Mouse (Mus musculus) T-helper 2 cell (primary cell): ENCODE data around the gene Slc46a1.

ENCODE experiments used
- in situ Hi-C: fragments of 300-600 bp; cut with MboI, MseI; formaldehyde crosslinking; loops from one replicate; pipeline ENCODE4 v1.15.1; 2025; ENCODE audit warnings: high pct_unique_total_duplicates

Gene Slc46a1

DNA sequence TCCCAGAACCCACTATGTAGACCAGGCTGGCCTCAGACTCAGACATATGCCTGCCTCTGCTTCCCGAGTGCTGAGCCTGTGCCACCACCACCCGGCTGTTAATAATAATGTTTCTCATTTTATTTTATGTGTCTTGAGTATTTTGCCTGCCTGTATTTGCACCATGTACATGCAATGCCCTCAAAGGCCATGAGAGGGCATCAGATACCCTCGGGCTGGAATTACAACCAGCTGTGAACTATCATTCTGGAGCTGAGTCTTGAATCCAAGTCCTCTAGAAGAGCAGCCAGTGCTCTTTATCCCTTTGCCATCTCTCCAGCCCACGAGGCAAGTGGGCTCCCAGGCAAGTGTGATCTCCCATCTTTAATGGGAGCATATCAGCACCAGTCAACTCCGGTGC lies 10.2 kb upstream of the Slc46a1 start:
- in situ Hi-C loops: no loop called here

DNA sequence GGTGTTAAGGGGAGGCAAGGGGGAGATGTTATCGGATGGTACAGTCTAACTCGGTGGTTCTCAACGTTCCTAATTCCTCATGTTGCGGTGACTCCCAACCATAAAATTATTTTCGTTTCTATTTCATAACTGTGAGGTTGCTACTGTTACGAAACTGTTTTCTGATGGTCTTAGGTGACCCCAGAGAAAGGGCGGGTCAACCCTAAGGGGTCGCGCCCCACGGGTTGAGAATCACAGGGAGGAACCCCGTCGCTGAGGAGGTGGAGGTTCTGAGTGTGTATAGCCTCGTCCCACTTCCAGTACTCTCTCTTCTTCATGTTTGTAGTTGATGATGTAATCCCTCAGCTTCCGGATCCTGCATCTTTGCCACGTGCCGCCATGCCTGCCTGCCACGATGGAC lies 6.8 kb upstream of the Slc46a1 start:
- in situ Hi-C loops: no loop called here

DNA sequence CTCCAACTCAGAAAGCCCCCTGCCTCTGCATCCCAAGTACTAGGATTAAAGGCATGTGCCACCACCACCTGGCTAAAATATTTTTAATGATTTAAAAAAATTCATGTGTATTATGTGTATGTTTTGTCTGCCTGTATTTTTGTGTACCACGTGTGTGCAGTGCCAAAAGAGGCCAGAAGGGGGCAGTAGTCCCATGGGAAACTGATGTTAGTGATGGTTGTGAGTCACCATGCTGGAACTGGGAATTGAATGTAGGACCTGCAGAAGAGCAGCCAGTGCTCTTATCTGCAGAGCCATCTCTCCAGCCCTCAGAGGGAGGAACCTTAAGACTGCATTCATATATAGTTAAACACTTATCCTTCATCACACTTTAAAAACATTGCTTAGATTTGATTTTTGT lies 3.6 kb upstream of the Slc46a1 start:
- in situ Hi-C loops: no loop called here

DNA sequence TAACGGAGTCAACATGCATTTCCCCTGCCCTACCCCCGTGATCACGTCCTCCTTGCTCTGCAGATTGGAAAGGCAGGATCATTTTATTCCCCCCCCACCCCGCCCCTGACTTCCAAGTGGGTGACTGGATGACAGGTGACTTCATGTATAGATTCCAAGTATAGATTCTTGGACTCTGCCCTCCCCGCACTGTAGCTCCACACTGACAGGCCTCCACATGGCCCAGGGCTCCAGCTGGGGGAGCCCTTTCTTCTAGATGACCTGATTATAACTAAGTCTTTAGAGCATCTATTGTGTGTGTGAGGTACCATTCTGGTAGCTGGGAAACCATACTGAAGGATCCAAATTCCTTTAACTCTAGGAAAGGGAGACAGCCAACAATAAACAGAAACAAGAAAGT lies 2.8 kb upstream of the Slc46a1 start:
- in situ Hi-C loops: no loop called here

DNA sequence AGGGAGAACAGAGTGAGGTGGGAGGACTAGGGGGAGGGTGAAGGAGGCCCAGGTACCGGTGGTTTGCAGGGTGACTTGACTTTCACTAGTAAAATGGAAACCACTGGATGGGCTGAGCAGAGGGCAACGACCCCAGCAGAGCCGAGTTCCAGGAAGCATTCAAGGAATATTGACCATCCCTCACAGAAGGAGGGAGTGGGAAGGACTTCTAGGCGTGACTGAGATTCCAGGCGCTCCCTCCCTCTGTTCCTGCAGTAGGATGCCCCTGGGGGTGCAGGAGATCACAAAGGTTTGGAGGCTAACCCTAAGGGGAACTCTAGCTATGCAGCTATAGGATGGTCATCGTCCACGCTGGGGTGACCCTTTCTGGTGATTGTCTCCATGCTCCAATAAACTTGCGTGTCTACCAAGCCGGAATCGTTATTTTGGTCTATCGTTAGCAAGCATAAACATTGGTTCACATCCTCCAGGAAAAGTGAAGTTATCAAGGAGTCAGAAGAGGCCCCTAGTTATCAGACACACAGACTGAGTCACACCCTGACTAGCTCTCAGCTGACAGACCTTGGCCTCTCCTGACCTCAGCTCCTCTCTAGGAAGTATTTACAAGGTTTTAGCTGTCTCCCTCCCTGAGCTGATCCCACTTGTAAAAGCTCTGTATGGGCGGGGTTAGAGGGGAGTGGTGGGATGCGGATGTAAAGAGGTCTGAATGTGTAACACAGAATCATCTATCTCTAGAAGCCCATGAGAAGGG lies 2.0 kb upstream of the Slc46a1 start:
- in situ Hi-C loops: no loop called here

DNA sequence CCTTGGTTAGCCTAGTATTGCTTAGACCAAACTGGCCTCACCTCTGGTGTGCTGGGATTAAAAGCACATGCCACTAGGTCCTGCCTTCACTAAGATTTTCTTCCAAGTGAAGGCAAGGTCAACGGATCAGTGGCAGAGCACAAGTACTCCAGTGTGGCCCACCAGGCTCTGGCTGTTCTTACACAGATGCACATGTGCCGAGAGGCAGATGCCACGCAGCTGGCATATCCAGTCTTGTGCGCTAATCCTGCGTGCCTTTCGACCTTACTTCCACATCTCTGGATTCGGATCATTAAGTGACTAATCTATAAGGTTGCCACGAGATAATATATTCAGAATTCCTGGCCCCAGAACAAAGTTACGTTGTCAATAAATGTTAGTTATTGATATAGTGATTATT lies 381 bp upstream of the Slc46a1 start:
- in situ Hi-C loops: no loop called here

DNA sequence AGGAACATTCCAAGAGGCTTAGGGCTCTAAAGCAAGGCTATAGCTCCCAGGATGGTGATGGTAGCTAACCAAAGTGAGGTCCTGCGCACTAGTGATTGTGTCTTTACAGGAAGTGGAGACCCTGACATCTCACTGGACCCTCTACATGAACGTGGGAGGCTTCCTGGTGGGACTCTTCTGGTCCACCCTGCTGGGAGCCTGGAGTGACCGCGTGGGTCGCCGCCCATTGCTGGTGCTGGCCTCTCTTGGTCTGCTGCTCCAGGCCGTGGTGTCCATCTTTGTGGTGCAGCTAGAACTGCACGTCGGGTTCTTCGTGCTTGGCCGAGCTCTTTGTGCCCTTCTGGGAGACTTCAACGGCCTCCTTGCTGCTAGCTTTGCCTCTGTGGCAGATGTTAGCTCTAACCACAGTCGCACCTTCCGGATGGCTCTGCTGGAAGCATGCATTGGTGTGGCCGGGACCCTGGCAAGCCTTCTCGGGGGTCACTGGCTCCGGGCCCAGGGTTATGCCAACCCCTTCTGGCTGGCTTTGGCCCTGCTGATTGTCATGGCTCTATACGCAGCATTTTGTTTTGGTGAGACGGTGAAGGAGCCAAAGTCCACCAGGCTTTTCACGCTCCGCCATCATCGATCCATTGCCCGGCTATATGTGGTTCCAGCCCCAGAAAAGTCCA lies 880 bp downstream of the Slc46a1 start:
- in situ Hi-C loops: no loop called here

DNA sequence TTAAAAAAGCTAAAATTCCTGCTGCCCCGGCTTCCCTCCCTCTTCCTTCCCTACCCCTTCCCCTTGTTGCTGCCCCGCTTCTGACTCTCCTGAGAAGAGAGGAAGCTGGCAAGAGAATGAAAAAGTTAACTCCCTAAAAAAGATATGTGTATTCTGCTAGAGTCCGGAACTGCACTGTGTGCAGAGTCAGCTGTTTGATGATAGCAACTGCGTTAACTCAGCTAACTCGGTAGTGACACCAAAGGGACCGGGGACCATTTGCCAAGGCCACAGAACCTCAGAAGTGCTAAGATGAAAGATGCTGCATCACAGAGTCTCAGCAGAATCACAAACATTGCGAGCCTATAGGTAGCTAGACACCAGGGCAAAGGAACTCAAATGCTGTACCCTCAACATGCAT lies 2.0 kb downstream of the Slc46a1 start:
- in situ Hi-C loops: no loop called here

DNA sequence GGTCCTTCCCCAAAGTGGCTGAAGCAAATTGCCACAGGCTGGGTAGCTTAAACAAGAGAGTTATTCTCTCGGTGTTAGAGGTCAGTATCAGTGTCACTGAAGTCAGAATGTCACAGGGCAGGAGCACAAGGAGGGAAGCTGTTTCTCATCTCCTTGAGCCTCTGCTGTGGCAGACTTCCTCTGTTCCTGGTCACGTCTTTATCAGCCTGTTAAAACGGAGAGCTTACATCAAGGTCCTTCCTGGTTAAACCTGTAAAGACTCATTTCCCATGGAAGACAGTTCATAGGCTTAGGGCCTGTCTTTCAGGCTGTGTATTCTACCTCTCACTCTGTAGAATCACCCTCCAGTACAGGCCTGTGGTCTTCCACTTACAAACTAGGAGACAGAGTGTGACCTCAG lies 2.4 kb downstream of the Slc46a1 start:
- in situ Hi-C loops: no loop called here

DNA sequence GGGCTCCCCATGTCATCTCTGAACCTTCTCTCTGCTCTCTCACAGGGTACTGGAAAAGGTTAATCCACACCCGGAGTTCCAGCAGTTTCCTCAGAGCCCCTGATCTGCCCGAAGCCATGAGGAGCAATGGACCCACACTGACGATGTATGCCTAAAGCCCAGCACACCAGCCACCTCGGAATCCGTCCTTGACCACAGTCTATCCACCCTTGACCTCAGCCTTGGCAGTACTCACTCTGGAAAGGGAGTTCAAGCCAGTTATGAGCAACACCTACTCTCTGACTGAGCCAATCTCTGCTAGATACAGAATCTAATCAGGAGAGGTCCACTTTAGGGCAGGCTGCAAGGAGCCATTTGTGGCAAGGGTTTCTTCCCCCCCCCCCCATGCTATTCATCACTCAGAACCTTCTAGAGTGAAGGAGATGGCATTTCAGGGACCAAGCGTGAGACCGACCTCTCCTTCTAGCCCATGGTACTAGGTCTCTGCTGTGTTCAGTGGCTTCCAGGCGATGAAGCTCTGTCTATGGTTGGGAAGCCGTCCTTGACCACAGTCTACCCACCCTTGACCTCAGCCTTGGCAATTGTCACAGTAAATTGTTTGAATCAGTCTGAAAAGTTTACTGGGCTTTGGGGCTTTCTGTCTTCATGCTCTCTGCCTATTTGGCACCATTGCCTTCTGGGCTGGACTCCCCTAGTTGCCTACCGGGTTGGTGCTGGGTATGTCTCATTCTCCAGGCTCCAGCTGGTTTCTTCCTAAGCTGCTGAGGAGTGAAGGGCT lies 6.0 kb downstream of the Slc46a1 start:
- in situ Hi-C loops: no loop called here

DNA sequence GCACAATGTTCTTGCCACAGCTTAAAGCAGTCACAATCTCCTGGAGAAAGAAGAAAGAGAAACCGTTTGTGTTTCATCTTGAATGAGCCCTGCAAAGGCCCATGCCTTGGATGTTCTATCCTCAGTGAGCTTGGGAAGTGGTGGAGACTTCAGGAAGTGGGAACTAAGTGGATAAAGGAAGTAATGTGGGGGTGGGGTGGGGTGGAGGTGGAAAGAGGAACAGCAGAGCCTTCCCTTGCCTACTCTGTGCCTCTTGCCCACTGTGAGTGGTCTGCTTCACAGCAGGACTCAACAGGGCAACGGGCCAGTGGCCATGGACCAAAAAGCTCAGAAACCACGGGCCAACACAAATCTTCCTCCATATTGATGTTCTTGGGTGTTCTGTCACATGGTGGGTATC lies 9.8 kb downstream of the Slc46a1 start:
- in situ Hi-C loops: no loop called here

DNA sequence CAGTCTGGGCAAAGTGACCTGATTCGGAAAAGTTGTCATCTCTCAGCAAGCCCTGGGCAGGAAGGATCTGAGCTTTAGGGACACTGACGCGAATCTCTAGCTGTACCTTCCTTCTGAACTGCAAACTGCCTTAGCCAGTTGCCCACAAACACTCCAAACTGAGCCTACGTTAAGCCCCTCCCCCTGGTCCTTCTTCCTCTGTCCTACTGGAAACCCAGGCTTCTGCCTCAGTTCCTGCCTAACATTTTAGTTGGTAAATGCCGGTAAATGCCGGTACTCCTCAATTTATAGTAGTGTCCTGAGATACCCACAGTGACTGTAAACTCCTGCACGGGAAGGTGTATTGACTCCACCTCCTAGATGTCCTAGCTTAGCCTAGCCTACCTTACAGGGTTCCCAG lies 18.1 kb downstream of the Slc46a1 start:
- in situ Hi-C loops: no loop called here

DNA sequence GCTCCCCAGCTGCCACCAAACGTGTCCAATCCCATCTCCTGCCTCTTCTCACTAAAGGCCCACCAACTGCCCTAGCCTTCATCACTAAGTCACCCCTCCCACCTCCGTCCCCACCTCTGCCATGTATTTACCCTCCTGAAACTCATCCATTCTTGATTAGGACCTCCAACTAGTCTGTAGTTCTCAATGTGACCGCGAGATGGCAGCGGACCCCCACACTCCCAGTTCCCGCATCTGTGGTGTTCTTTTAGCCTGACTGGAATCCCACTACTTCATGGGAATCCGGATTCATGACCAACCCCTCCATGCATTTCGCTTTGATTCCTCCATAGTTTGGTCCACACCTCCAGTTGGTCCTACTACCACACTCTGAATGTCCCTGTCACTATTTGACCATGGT lies 22.7 kb downstream of the Slc46a1 start:
- in situ Hi-C loops: no loop called here

DNA sequence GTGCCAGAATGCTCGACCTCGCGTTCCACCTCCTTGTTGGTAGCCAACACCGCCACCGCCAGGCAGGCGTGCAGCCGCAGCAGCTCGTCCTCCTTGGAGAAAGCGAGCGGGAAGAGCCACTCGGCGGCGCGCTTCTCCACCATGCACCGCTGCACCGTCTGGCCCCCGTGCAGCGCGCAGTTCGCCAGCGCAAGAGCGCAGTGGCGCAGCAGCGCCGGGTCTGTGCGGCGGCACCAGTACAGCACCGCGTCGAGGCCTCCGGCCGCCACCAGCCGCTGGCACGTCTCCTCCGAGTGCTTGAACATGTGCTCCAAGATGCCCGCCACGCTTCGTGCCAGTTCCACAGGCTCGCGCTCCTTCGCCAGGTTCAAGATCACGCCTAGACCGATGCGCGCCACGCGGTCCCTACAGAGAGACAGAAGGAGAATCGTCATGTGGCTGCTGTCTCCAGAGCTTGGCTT lies 25.3 kb downstream of the Slc46a1 start:
- in situ Hi-C loops: no loop called here

DNA sequence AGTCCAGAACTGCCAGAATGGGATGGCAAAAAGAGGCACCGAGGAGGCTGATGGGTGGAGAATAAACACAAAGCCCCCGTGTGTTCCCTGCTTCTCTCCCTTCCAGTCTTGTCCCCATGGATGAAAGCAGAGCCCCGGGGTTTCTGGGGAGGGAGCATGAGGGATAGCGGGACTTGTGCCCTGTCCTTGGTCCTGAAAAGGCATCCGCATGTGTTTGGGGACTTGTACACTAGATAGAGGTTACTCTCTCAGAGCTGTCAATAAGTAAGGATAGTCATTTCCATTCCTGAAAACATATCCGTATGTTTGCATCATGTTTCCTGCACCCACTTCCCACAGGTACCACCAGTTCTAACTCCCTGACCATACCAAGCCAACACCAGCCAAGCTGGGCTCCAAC lies 30.4 kb downstream of the Slc46a1 start:
- in situ Hi-C loops: no loop called here

DNA sequence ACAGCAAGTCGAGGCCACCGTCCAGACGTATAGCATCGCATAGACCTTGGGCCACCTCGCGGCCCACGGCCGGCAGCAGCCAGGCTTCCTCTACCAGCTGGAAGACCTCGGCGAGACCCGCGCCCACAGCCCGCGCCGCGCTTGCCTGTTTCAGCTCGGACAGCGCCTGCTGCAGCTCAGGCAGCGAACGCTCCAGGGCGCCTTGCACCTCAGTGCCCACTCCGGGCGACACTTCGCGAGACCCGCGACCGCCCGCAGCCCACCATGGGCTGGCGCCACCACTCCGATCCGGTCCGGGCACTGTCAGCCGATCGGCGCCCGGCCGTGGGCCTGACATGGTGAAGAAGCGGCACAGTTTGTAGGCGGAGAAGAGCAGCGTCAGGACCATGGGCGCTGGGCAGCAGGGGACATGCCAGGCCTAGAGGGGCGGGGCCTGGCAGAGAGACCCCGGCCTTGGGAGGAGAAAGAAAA lies 31.6 kb downstream of the Slc46a1 start:
- in situ Hi-C loops: no loop called here

DNA sequence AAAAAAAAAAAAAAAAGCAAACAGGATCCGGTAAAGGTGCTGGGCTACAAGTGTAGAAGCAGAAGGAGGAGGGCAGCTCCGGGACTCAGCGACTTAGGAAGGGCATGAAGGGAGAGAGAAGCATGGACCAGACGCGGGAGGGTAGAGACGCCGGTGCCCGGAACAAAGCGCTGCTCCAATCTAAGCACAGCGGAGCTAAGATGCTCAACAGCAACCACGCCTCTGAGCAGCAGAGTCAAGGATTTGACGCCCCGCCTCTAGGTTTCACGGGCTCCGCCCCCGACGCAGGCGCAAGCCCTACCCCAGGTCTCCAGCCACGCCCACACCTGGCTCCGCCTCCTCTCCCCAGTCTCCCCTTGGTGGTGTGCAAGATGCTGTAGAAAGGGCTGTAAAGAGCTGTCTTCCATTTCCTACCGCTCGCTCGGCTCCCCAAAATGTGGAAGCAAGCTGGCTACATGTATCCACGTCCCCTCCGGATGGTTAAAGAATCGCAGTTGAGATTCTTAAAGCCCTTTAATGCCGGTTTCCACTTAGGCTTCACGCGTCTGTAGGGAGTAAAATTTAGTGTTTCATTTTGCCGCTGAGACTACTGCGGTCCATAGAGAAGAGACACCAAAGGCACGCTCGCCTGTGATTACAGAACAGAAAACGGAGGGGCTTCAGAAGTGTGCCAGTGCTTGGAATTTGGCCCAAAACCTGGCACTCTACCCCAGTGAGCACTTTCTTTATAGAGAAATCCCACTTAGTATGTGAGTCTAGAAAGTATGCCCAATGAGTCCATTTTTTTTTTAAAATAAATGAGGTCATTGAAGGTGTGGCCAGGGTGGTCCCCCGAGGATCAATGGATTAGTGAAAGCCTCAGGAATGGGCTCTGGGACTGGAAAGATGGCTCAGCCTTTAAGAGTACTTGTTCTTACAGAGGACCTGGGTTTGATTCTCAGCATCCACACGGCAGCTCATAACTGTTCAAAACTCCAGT lies 32.3 kb downstream of the Slc46a1 start, which contains the start of gene Sarm1:
Gene Sarm1 (minus strand): TSS at position 211 of the 979 bp plus-strand sequence.
- in situ Hi-C loops: no loop called here

DNA sequence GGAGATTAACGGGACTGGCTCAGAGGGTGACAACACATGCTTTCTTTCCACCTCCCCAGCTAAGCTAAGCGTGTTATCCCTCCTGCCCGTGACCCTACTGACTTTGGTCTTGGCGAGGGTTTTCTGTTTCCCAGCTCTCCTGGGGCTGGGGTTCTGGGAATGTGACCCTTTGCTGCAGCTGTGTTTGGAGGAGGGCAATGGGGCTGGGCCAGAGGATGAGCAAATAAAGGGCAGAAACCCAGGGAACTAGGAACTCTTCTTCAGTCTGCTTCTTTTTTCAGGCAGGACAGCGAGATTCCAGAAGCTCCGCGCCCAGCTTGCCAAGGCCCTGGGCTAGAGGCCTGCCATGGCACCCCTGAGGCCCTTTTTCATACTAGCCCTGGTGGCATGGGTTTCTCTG lies 33.5 kb downstream of the Slc46a1 start, which contains the start of gene Vtn:
Gene Vtn (plus strand): TSS at position 88 of the 400 bp plus-strand sequence.
- in situ Hi-C loops: no loop called here

DNA sequence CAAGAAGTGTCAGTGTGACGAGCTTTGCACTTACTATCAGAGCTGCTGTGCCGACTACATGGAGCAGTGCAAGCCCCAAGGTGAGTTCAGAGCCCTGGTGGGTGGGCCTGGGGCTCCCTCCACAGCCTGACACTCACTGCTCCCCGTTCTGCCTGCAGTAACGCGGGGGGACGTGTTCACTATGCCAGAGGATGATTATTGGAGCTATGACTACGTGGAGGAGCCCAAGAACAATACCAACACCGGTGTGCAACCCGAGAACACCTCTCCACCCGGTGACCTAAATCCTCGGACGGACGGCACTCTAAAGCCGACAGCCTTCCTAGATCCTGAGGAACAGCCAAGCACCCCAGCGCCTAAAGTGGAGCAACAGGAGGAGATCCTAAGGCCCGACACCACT lies 34.0 kb downstream of the Slc46a1 start:
- in situ Hi-C loops: no loop called here

DNA sequence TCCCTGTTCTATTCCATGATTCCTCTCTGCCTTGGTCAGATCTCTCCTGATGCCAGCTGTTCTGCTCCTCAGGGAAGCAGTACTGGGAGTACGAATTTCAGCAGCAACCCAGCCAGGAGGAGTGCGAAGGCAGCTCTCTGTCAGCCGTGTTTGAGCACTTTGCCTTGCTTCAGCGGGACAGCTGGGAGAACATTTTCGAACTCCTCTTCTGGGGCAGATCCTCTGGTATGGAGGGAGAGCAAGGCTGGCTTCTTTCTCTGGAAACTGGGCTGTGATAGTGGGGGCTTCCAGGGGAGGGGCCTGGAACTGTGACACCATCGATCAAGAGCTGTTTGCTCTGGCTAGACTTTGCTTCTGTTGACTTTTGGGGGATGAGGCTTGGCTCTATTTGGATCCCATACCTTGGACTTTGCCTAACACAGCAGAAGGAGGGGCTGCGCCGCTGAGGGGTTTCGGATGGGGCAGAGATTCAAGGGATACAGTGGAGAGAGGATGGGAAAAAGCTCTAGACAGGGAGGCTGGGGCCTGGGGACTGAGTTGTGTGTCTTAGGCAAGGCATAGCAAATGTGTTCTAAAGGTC lies 35.2 kb downstream of the Slc46a1 start:
- in situ Hi-C loops: no loop called here

DNA sequence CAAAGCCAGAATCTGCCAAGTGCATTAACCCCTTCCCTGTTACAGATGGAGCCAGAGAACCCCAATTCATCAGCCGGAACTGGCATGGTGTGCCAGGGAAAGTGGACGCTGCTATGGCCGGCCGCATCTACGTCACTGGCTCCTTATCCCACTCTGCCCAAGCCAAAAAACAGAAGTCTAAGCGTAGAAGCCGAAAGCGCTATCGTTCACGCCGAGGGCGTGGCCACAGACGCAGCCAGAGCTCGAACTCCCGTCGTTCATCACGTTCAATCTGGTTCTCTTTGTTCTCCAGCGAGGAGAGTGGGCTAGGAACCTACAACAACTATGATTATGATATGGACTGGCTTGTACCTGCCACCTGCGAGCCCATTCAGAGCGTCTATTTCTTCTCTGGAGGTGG lies 36.0 kb downstream of the Slc46a1 start:
- in situ Hi-C loops: no loop called here
